Mouse (Mus musculus) cerebellum, adult 2 months (tissue): ENCODE results near the gene Aarsd1.

Experiments
- CTCF ChIP-seq: fragments of 200-500 bp; IDR thresholded peaks from 2 replicates; pipeline ENCODE4 v1.5.1; 2011; ENCODE audit warnings: low read depth, mild to moderate bottlenecking, control low read depth, low read length, moderate library complexity, borderline replicate concordance; ENCODE audit not compliant: insufficient read depth
- POLR2A ChIP-seq: fragments of 200-500 bp; IDR thresholded peaks from 2 replicates; pipeline ENCODE4 v1.6.1; 2011; ENCODE audit warnings: low read length, control low read depth, borderline replicate concordance; ENCODE audit not compliant: insufficient read depth

GRCm38 (mm10) chr11:101448274-101448746 lies 30.9 kb upstream of the Aarsd1 start, which contains the start of gene Ifi35:
- no peak for TF ChIP-seq CTCF
- TF ChIP-seq POLR2A, result no peak
